Mouse (Mus musculus) adipocyte (in vitro differentiated cells): ENCODE measurements around the gene Nat8.
"Not testable (repeated sequence)": the region's sequence is repeated elsewhere in the genome, so short reads cannot be mapped to it uniquely, and the experiment has no call there.

Source experiments
- DNase-seq: peaks from one replicate; pipeline ENCODE4 v3.0.0-alpha.2; 2016; ENCODE audit warnings: low spot score

Nat8 gene

DNA sequence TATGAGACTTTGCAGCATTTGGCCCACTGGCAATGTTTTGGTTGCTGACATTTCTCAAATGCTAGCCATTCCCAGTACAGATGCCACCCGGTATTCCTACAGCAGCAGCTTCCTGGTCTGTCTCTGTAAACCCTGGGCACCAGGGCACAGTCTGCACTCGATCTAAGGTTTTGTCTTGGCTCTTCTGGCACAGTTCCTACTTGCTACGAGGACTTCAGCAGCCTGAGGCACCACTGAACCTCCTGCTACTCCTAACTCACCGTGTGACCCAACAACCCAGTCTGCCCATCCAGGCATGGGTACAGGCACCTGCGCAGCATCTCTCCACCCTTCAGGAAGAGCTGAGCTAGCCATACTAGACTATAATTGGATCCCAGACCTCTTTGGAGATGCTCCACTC is 4.2 kb upstream of the Nat8 start:
- DNase-seq: not testable (repeated sequence)

DNA sequence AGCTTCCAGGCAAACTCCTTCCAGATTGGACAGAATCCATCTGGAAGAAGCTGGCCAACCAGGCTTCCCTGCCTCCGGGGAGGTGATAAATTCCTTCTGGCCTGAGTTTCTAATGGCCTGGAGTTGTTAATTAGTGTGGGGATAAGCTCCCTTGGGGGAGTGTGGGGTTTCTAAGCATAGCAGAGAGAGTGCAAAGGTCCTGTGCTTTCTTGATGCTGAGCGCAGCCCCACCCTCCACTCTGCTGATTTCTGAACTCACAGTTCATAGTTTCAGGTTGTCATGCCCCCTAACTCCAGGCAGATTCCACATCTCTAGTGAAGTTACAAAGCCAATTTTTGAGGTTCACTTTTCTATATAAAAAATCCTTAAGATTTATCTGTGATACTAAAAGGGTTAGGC is 3.2 kb upstream of the Nat8 start:
- not testable (repeated sequence) for DNase-seq

DNA sequence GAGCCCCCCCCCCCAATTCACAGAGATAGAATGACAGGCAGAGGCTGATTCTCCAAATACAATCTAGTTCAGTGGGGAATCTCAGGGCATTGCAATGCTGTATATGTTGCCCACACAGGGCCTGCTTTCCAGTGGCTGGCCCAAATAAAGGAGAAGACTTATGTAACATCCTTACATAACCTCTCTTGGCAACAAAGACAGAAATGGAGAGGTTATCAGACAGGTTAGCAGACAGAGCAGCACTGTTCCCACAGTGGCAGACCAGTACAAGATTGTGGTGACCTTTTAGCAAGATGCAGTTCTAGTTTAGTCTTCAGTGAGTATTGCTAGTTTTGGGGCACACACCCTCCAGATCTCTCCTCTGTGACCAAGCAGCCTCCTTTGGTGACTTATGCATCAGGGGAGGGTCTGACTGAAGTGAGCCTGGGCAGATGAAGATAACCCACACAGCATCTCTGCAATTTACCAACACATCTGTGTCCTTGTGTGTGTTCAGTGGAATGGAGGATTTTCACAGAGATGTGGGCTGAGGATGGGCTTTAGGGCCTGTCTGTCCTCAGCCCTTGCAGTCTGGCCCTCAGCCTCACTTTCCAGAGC is 2.7 kb upstream of the Nat8 start:
- DNase-seq: peak; percentile 51

- DNase-seq: no peak
These were observed 2.4 kb downstream of the Nat8 start for GRCm38 (mm10) chr6:85829462-85829861.

GRCm38 (mm10) chr6:85825886-85826285 is 6.0 kb downstream of the Nat8 start:
- DNase-seq: no peak

GRCm38 (mm10) chr6:85823382-85824090 is 8.3 kb downstream of the Nat8 start:
- DNase-seq: peak; percentile 80

- DNase-seq: peak; percentile 38
These were observed 9.6 kb downstream of the Nat8 start for GRCm38 (mm10) chr6:85822286-85822685.

GRCm38 (mm10) chr6:85820837-85821236 is 11.0 kb downstream of the Nat8 start, which contains the start of the genes Nat8f6 and Nat8f5:
Gene Nat8f6, minus strand, starts transcription at chr6:85820954.
Gene Nat8f5, minus strand, starts transcription at chr6:85820972.
- DNase-seq: no peak

DNA sequence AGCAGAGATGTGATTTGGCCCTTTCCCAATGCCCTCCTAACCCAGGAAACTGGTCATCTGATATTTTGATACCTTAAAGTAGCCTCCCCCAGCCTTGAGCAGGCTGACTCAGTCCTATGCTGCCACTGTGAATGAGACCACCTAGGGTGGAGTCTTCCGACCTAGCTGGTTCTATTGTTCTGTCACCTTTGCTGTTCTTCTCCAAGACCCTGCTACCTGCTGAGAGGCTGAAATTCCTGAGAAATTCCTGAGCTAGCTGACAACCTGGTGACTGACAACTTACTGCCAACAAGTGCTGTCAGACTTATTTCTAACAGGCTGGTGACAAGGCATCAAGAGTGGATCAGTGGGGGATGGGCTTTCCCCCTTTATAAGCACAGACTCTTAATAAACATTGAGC is 13.5 kb downstream of the Nat8 start:
- DNase-seq: no peak

GRCm38 (mm10) chr6:85813339-85813738 is 18.5 kb downstream of the Nat8 start:
- no peak for DNase-seq

GRCm38 (mm10) chr6:85810942-85811537 is 20.8 kb downstream of the Nat8 start:
- not testable (repeated sequence) for DNase-seq

DNA sequence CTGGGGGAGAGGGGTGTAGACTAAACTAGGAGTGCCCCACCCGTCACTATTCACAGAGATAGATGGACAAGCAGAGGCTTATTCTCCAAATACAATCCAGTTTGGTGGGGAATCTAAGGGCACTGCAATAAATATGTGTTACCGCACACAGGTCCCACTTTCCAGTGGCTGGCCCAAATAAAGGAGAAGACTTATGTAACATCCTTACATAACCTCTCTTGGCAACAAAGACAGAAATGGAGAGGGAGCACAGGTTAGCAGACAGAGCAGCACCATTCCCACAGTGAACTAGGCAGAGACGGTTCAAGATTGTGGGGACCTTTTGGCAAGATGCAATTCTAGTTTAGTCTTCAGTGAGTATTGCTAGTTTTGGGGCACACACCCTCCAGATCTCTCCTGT is 21.4 kb downstream of the Nat8 start:
- DNase-seq: not testable (repeated sequence)

- not testable (repeated sequence) for DNase-seq
These were observed 22.1 kb downstream of the Nat8 start for GRCm38 (mm10) chr6:85809784-85810183.

DNA sequence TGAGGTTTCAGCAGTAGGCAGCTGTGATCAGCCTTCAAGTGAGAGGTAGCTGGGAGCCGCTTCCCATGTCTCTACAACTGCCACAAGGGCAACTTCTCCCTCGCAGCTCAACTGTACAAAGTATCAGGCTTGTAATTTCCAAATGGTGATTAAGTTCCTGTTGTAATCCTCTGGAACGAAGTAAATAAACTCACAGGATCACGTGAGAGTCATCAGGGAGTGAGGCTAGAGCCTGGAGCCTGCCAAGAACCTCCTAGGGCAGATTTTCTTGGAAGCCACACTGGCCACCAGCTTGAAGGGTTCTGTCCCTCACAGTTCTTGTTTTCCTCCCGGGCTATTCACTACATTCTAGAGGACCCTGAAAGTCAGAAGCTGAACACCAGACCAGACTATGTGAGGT is 28.7 kb downstream of the Nat8 start:
- DNase-seq: peak; percentile 62
